Mouse (Mus musculus): Measurements from ENCODE around the gene Olfr281. TPM values are rescaled to one million over a fixed set of nuclear protein-coding genes. Genes with fewer than 3 reads are reported as not detected.
"Not testable (repeated sequence)": the region's sequence is repeated elsewhere in the genome, so short reads cannot be mapped to it uniquely, and the experiment has no call there.

Gene Olfr281
- polyA plus RNA-seq (2015; fragmentation: Nextera tagmentation; extraction: Ambion mirVana), result not detected in 2 replicates

GRCm38 (mm10) chr15:98452288-98452687 lies at the start of gene Olfr281:
Olfr281 (plus strand) TSS chr15:98452588.
- no peak within 1 kb of the TSS for H3K27ac ChIP-seq (ENCODE audit: low read length)
- no peak within 1 kb of the TSS for H3K4me3 ChIP-seq (ENCODE audit: low read length)
- no peak within 1 kb of the TSS for H3K4me2 ChIP-seq (ENCODE audit: low read depth, low read length)
- H3K9me3 ChIP-seq (replicated peaks; ENCODE audit: control insufficient read depth, low read length), result no peaks in the 10 kb centered on the region
- no peaks in the 10 kb centered on the region for H3K27me3 ChIP-seq (ENCODE audit: control insufficient read depth, insufficient read depth, low read length)
- H3K36me3 ChIP-seq (ENCODE audit: control insufficient read depth, insufficient read depth), result no peaks in the 10 kb centered on the region
- no peak within 1 kb of the TSS for H3K9ac ChIP-seq (ENCODE audit: low read length)
- no peak for ATAC-seq (replicated peaks; ENCODE audit: extremely low read depth, insufficient read depth, low FRiP score)
- 88% methylated on average over 7 of the region's 7 CpGs for WGBS
- no peaks in the 10 kb centered on the region for H3K4me1 ChIP-seq (ENCODE audit: control insufficient read depth, insufficient read depth, low read length)

GRCm38 (mm10) chr15:98408406-98409060 lies 43.9 kb upstream of the Olfr281 start:
- Histone ChIP-seq H3K4me3 (ENCODE audit: low read length) (no peak overlapping the region), H3K4me2 (ENCODE audit: low read depth, low read length) (no peak overlapping the region), H3K36me3 (ENCODE audit: control insufficient read depth, insufficient read depth) (no peaks in the 10 kb centered on the region), H3K27ac (ENCODE audit: low read length) (no peak overlapping the region), H3K4me1 (ENCODE audit: control insufficient read depth, insufficient read depth, low read length) (no peaks in the 10 kb centered on the region), H3K9ac (ENCODE audit: low read length) (no peak overlapping the region), H3K27me3 (ENCODE audit: control insufficient read depth, insufficient read depth, low read length) (no peaks in the 10 kb centered on the region), H3K9me3 (replicated peaks; ENCODE audit: control insufficient read depth, low read length) (0 out of 2 replicates have a peak, but pooled peaks cover 6% of the 10 kb centered on the region)
- 66% methylated on average over 17 of the region's 17 CpGs for WGBS
- ATAC-seq (replicated peaks; ENCODE audit: extremely low read depth, insufficient read depth, low FRiP score), result no peak

DNA sequence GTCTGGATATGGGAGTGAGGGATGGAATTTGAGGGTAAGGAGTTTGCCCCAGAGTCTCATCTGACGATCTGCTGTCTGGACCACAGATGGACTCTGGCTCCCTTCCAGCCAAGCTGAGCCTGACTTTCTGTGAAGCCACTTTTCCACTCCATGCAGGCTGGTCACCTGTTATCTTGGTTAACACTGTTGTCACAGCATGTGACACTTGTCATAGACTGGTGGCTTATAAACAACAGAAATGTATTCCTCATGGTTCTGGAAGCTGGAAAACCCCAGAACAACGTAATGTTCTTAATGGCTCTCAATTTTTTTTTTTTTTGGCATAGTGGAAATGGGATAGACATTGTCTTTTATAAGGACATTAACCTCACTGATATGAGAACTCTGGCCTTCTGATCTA lies 42.8 kb upstream of the Olfr281 start:
- Histone ChIP-seq H3K4me1 (ENCODE audit: control insufficient read depth, insufficient read depth, low read length) (no peaks in the 10 kb centered on the region), H3K4me2 (ENCODE audit: low read depth, low read length) (no peak overlapping the region), H3K9me3 (replicated peaks; ENCODE audit: control insufficient read depth, low read length) (0 out of 2 replicates have a peak, but pooled peaks cover 6% of the 10 kb centered on the region), H3K27ac (ENCODE audit: low read length) (no peak overlapping the region), H3K4me3 (ENCODE audit: low read length) (no peak overlapping the region), H3K9ac (ENCODE audit: low read length) (no peak overlapping the region), H3K27me3 (ENCODE audit: control insufficient read depth, insufficient read depth, low read length) (no peaks in the 10 kb centered on the region), H3K36me3 (ENCODE audit: control insufficient read depth, insufficient read depth) (no peaks in the 10 kb centered on the region)
- WGBS, result 71% methylated on average over 2 of the region's 2 CpGs
- ATAC-seq (replicated peaks; ENCODE audit: extremely low read depth, insufficient read depth, low FRiP score), result no peak

DNA sequence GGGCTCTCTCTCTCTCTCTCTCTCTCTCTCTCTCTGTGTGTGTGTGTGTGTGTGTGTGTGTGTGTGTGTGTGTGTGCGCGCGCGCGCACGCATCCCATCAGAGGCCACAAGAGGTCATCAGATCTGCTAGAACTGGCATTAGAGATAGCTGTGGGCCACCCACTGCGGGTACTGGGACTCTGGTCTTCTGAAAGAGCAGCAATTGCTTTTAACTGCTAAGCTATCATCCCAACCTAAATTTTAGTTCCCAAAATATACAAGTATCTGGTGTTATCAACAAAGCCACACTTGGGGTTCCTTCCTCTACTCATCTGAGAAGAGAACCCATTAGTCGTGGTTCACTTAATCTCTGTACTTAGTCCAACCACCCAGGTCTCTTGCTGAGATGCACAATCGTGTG lies 42.1 kb upstream of the Olfr281 start:
- Histone ChIP-seq H3K4me1 (ENCODE audit: control insufficient read depth, insufficient read depth, low read length) (no peaks in the 10 kb centered on the region), H3K27ac (ENCODE audit: low read length) (no peak overlapping the region), H3K27me3 (ENCODE audit: control insufficient read depth, insufficient read depth, low read length) (no peaks in the 10 kb centered on the region), H3K4me2 (ENCODE audit: low read depth, low read length) (no peak overlapping the region), H3K9me3 (replicated peaks; ENCODE audit: control insufficient read depth, low read length) (0 out of 2 replicates have a peak, but pooled peaks cover 6% of the 10 kb centered on the region), H3K36me3 (ENCODE audit: control insufficient read depth, insufficient read depth) (no peaks in the 10 kb centered on the region), H3K4me3 (ENCODE audit: low read length) (no peak overlapping the region), H3K9ac (ENCODE audit: low read length) (no peak overlapping the region)
- no peak for ATAC-seq (replicated peaks; ENCODE audit: extremely low read depth, insufficient read depth, low FRiP score)
- WGBS, result 91% methylated on average over 9 of the region's 9 CpGs

DNA sequence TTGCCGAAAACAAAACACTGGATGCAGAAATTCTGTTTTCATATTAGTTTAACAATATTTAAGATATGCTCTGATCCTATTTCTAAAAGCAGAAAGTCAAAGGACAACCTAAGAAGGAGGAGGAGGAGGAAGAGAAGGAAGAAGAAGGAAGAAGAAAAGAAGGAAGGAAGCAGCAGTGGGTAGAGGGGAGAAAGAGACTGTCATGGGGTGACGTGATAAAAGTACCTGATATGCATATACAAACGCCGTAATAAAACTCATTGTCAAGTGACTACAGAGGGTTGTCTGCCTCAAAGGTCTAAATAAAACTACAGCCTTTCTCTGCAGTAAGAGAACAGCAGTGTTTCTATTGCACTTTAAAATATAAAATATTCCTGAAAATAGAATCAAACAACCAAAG lies 36.4 kb upstream of the Olfr281 start:
- no peak for ATAC-seq (replicated peaks; ENCODE audit: extremely low read depth, insufficient read depth, low FRiP score)
- Histone ChIP-seq H3K36me3 (ENCODE audit: control insufficient read depth, insufficient read depth) (no peaks in the 10 kb centered on the region), H3K27me3 (ENCODE audit: control insufficient read depth, insufficient read depth, low read length) (no peaks in the 10 kb centered on the region), H3K4me1 (ENCODE audit: control insufficient read depth, insufficient read depth, low read length) (no peaks in the 10 kb centered on the region), H3K4me2 (ENCODE audit: low read depth, low read length) (no peak overlapping the region), H3K9me3 (replicated peaks; ENCODE audit: control insufficient read depth, low read length) (no peaks in the 10 kb centered on the region), H3K4me3 (ENCODE audit: low read length) (no peak overlapping the region), H3K27ac (ENCODE audit: low read length) (no peak overlapping the region), H3K9ac (ENCODE audit: low read length) (no peak overlapping the region)
- 69% methylated on average over 4 of the region's 4 CpGs for WGBS

DNA sequence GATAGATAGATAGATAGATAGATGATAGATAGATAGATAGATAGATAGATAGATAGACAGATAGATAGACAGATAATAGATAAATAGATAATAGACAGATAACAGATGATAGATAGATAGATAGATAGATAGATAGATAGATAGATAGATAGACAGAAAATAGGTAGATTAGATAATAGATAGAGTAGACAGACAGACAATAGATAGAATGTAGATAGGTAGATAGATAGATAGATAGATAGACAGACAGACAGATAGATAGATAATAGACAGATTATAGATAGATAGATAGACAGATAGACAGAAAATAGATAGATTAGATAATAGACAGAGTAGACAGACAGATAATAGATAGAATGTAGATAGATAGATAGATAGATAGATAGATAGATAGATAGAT lies 35.6 kb upstream of the Olfr281 start:
- H3K27ac ChIP-seq (ENCODE audit: low read length); ATAC-seq (replicated peaks; ENCODE audit: extremely low read depth, insufficient read depth, low FRiP score); H3K9ac ChIP-seq (ENCODE audit: low read length); H3K4me2 ChIP-seq (ENCODE audit: low read depth, low read length); H3K4me1 ChIP-seq (ENCODE audit: control insufficient read depth, insufficient read depth, low read length); H3K9me3 ChIP-seq (replicated peaks; ENCODE audit: control insufficient read depth, low read length); H3K27me3 ChIP-seq (ENCODE audit: control insufficient read depth, insufficient read depth, low read length); H3K4me3 ChIP-seq (ENCODE audit: low read length); H3K36me3 ChIP-seq (ENCODE audit: control insufficient read depth, insufficient read depth): not testable (repeated sequence)

DNA sequence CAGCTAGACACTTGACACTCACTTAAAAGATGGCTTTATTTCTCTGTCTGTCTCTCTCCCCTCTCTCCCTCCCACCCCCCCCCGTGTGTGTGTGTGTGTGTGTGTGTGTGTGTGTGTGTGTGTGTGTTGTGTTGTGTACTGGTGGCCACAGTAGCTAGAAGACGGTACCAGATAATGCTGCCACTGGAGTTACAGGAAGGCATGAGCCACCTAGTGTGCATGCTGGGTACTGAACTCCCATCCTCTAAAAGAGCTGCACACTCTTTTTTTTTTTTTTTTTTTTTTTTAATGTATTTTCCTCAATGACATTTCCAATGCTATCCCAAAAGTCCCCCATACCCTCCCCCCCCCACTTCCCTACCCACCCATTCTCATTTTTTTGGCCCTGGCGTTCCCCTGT lies 35.1 kb upstream of the Olfr281 start:
- ATAC-seq (replicated peaks; ENCODE audit: extremely low read depth, insufficient read depth, low FRiP score); H3K4me1 ChIP-seq (ENCODE audit: control insufficient read depth, insufficient read depth, low read length); H3K36me3 ChIP-seq (ENCODE audit: control insufficient read depth, insufficient read depth); H3K4me2 ChIP-seq (ENCODE audit: low read depth, low read length); H3K9me3 ChIP-seq (replicated peaks; ENCODE audit: control insufficient read depth, low read length); H3K9ac ChIP-seq (ENCODE audit: low read length); H3K27me3 ChIP-seq (ENCODE audit: control insufficient read depth, insufficient read depth, low read length); H3K4me3 ChIP-seq (ENCODE audit: low read length); H3K27ac ChIP-seq (ENCODE audit: low read length): not testable (repeated sequence)
- WGBS, result 14% methylated on average over 1 of the region's 3 CpGs

GRCm38 (mm10) chr15:98418096-98418495 lies 34.3 kb upstream of the Olfr281 start:
- ATAC-seq (replicated peaks; ENCODE audit: extremely low read depth, insufficient read depth, low FRiP score), result no peak
- Histone ChIP-seq H3K36me3 (ENCODE audit: control insufficient read depth, insufficient read depth) (no peaks in the 10 kb centered on the region), H3K4me3 (ENCODE audit: low read length) (no peak overlapping the region), H3K4me1 (ENCODE audit: control insufficient read depth, insufficient read depth, low read length) (no peaks in the 10 kb centered on the region), H3K9ac (ENCODE audit: low read length) (no peak overlapping the region), H3K4me2 (ENCODE audit: low read depth, low read length) (no peak overlapping the region), H3K9me3 (replicated peaks; ENCODE audit: control insufficient read depth, low read length) (no peaks in the 10 kb centered on the region), H3K27ac (ENCODE audit: low read length) (no peak overlapping the region), H3K27me3 (ENCODE audit: control insufficient read depth, insufficient read depth, low read length) (no peaks in the 10 kb centered on the region)
- WGBS, result 61% methylated on average over 6 of the region's 7 CpGs

DNA sequence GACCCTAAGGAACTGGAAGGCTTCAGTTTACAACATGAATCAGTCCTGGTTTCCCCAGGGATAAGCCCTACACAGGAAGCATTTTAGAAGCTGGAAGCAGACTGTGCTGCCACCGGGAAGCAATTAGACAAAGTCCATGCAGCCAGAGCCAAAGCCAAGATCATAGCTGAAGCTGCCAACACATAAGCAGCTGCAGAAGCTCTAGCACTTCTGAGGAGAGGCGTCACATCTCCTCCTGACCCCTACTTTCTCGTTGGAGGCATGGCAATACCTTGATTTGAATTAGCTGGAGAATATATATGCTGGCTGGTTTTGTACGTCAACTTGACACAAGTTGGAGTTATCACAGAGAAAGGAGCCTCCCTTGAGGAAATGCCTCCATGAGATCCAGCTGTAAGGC lies 31.5 kb upstream of the Olfr281 start:
- Histone ChIP-seq H3K27ac (ENCODE audit: low read length) (no peak overlapping the region), H3K27me3 (ENCODE audit: control insufficient read depth, insufficient read depth, low read length) (no peaks in the 10 kb centered on the region; the same call in 1 of the 2 replicates), H3K9me3 (replicated peaks; ENCODE audit: control insufficient read depth, low read length) (no peaks in the 10 kb centered on the region), H3K9ac (ENCODE audit: low read length) (no peak overlapping the region), H3K4me3 (ENCODE audit: low read length) (no peak overlapping the region), H3K36me3 (ENCODE audit: control insufficient read depth, insufficient read depth) (no peaks in the 10 kb centered on the region), H3K4me1 (ENCODE audit: control insufficient read depth, insufficient read depth, low read length) (no peaks in the 10 kb centered on the region), H3K4me2 (ENCODE audit: low read depth, low read length) (no peak overlapping the region)
- ATAC-seq (replicated peaks; ENCODE audit: extremely low read depth, insufficient read depth, low FRiP score), result no peak
- 48% methylated on average over 4 of the region's 4 CpGs for WGBS
